Mouse (Mus musculus): ENCODE measurements around the gene Farsb. TPM values are rescaled to one million over a fixed set of nuclear protein-coding genes. Genes with fewer than 3 reads are reported as not detected.

Gene Farsb
- total RNA-seq, 2 experiments from 2014 or later = 53.3 to 57.7 TPM

Other genes starting within 250 kb of the Farsb start
- gene Sgpp2, start 178.6 kb downstream of the Farsb start, total RNA-seq (2021) = not detected
- not detected for gene Mogat1, start 22.1 kb upstream of the Farsb start, total RNA-seq (2021)
- gene BC035947, start 23.3 kb upstream of the Farsb start, total RNA-seq (2021) = not detected
- 1 to 10 TPM; 9.2 to 9.9 TPM for gene Acsl3, start 168.9 kb upstream of the Farsb start, total RNA-seq (2021)
- 1 to 10 TPM; 1.6 TPM for gene Utp14b, start 169.1 kb upstream of the Farsb start, total RNA-seq (2021)

All from gastrocnemius, adult 18-20 months (tissue).